Mouse (Mus musculus) c-Kit-positive CD71-positive TER-119-positive erythroid progenitor cells, embryonic 14.5 days (primary cell): ENCODE results near the gene Rapgef6.
A peak's percentile ranks its signal among the peaks of the same experiment; 100 is the strongest.
"Not testable (repeated sequence)": the region's sequence is repeated elsewhere in the genome, so short reads cannot be mapped to it uniquely, and the experiment has no call there.

Source experiments
- DNase-seq: peaks from one replicate; pipeline ENCODE4 v3.0.0-alpha.2; 2013; ENCODE audit warnings: low spot score

The Rapgef6 gene

GRCm38 (mm10) chr11:54574741-54575140, 52.1 kb downstream of the Rapgef6 start:
- no peak for DNase-seq

- DNase-seq, result no peak
Observed at GRCm38 (mm10) chr11:54592585-54592984, 69.9 kb downstream of the Rapgef6 start.

DNA sequence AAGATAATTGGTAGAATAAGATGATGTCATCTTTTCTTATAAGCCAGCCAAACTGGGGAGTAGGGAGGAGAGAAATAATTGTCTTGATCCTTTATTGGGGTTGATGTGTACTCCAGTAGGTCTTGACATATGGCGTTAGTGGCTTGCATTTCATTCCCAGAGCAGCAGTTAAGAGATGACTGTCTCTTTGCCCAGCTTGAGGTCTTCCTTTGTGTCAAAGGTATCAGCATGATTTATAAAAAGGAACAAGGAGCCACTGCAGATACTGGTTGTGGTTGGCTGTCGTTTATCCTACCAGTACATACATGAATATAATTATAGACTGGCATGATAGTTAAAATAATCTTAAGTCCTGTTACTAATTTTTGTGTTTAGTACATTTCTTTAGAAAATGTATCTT, 71.4 kb downstream of the Rapgef6 start:
- no peak for DNase-seq

DNA sequence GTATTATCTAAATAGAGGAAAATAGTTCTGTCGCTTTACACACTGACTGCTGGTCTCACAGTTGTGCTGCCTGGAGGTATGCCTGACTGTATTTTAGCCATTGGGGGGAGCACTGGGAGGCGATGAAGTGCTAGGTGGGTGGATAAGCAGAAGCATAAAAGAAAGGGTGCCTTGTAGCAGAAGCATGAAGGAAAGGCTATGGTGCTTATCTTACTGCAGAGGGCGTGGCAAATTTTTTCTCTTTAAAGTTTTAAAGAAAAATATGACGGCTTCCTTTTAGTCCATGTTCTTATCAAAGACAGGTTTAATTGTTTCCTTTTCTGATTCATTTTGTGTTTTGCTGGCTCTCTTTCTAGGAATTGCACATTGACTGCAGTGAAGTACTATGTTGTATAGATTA, 72.4 kb downstream of the Rapgef6 start:
- DNase-seq, result peak; percentile 37

DNA sequence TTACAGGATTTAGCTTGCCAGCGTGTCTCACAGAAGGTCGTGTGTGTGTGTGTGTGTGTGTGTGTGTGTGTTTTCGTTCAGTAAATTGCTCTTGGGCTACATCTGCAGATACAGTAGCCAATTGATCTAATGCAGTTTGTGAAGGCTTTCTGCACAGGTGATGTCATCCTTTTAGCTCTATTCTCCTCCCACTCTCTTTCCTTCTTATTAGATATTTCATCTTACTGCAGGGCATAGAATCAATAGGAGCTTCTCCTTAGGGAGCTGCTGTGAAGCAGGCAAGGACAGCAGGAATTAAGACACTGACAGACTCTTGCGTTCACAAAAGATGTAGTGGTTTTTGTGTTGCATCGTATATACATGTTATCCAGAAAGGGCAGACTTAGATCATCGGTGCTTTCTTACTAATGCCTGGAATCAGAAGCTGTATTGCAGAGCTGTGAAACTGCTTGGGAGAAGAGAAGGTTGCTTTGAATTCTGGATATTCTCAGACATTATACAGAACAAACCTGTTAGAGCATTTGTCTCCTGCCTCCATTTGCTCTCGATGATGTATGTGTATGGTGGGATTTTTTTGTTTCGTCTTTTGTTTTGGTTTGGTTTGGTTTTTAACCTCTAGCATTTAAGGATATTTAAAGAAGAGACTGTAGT, 73.4 kb downstream of the Rapgef6 start:
- DNase-seq, result no peak

DNA sequence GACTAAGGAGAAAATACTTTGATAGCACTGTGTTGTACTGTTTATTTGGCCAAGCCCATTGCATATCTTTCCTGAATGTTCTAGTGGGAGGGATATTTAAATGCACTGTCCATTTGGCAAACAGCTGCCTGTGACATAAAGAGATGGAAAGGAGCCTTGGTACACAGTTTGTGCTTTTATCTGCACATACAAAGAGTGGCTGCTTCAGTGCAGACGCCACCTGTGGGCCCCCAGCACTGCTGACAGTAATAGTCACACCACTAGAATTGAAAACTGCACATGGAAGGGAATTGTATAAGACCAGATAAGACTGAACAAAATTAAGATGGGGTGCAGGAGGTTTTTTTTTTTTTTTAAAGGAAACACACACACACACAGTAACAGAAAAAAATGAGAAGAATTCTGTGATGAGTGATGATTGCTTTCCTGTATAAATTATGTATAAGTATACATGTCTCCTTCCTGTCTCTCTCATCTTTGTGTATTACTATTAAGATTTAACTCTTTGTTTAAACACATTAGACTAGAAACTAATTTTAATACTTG, 75.3 kb downstream of the Rapgef6 start:
- DNase-seq, result peak; percentile 43

- no peak for DNase-seq
Observed at GRCm38 (mm10) chr11:54601121-54601520, 78.5 kb downstream of the Rapgef6 start.

DNA sequence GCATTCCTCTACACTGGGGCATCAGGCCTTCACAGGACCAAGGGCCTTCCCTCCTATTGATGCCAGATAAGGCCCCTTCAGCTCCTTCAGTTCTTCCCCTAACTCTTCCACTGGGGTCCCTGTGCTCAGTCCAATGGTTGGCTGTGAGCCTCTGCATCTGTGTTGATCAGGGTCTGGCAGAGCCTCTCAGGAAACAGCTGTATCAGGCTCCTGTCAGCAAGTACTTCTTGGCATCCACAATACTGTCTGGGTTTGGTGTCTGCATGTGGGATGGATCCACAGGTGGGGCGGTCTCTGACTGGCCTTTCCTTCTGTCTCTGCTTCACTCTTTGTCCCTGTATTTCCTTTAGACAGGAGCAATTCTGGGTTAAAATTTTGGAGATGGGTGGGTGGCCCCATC, 80.1 kb downstream of the Rapgef6 start:
- DNase-seq, result not testable (repeated sequence)

DNA sequence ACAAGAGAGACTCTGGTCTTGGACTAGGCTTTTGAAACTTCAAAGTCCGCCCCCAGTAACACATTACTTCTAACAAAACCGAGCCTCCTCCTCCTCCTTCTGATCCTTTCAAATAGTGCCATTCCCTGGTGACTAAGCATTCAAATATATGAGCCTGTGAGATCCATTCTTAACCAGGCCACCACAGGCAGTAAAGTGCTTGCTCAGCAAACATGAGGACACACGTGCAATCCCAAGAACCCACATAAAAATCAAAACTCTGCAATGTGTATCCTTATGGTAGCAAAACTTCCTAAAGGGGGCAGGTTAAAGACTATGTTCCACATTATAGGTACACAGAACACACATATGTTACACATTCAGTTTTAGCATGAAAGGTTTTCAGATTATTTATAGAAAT, 81.8 kb downstream of the Rapgef6 start:
- DNase-seq, result no peak

DNA sequence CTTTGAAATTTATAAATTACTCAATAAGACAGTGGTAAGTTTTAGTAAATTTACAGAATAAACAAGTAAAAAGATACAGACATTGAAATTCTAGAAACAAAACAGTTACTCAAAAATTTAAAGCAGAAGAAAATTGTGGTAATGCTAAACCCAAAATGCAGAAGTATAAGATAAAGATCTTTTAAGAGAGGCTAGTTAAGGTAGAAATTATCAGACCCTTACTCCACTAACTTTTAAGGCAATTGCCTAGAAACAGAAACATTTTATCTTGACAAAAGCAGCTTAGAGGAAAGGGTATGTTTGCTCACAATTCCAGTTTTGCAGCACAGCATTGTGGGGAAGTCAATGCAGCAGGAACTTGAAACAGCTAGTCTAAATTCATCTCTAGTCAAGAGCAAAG, 91.0 kb downstream of the Rapgef6 start:
- DNase-seq, result no peak

DNA sequence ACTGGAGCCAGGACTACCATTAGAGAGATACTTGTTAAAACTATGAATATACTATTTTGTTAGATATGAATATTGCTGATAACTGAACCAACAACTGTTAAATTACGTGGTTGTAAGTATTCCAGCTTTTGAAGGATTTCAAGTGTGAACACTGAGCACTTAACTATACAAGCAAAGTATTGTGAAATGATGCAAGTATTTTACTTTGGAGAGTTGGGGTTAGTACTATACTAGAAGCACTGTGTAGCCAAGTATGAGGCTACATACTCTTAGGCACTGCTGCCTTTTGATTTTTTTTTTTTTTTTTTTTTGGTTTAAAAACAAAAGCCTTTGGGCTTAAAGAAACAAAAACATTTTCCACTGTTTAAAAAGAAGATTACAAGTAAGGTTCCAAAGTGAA, 91.9 kb downstream of the Rapgef6 start:
- no peak for DNase-seq

GRCm38 (mm10) chr11:54618841-54619240, 96.2 kb downstream of the Rapgef6 start:
- no peak for DNase-seq

- DNase-seq, result no peak
Observed at GRCm38 (mm10) chr11:54621725-54622124, 99.1 kb downstream of the Rapgef6 start.

GRCm38 (mm10) chr11:54626905-54627304, 104.3 kb downstream of the Rapgef6 start:
- no peak for DNase-seq

- DNase-seq, result no peak
Observed at GRCm38 (mm10) chr11:54646420-54646819, 123.8 kb downstream of the Rapgef6 start.

DNA sequence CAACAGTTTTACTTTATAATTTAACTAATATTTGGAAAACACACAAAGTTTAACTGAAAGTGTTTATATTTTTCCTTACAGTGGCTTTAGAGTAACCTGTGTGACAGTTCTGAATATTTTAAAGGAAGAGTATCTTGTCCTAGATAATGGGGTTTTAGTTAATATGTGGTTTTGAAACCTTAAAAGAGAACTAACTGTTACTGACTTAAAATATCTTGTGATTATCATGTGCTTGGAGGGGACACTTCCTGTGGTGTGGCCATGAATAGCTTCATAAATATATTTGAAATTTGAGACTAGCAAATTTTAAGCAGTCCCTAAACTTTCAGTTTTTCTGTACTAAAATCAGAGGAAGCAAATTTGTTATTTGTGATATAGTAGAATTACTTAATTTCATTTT, 125.9 kb downstream of the Rapgef6 start:
- DNase-seq, result no peak

GRCm38 (mm10) chr11:54655420-54655819, 132.8 kb downstream of the Rapgef6 start:
- no peak for DNase-seq

DNA sequence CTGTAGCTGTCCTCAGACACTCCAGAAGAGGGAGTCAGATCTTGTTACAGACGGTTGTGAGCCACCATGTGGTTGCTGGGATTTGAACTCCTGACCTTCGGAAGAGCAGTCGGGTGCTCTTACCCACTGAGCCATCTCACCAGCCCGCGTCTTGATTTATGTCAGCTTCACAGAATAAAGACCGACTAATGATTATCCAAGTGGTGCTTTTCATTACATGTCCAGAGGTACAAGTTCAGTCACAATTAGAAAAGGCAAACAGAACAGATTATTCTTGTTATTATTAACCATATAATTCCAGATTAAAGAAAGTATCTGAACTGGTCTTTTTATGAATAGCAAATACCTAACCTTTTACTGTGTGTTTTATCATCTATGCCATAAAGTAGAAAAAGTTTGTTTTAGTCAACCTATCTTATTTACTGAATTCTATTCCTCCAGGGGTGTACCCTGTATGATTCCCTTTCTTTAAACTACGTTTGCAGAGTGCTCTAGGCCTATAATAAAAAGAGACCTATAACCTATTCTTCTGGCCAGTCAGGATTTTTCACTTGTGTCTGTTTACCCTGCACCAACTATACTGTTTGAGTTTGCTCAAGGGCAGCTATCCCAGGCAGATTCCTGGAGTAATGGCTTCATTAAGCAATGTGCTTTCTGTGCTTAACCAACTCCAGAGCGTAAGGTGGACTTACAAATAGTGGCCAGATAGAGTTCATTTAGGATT, 151.1 kb downstream of the Rapgef6 start:
- no peak for DNase-seq

- no peak for DNase-seq
Observed at GRCm38 (mm10) chr11:54675792-54676489, 153.3 kb downstream of the Rapgef6 start.

- no peak for DNase-seq
Observed at GRCm38 (mm10) chr11:54679141-54679540, 156.5 kb downstream of the Rapgef6 start.

- DNase-seq, result no peak
Observed at GRCm38 (mm10) chr11:54684831-54685230, 162.2 kb downstream of the Rapgef6 start.

DNA sequence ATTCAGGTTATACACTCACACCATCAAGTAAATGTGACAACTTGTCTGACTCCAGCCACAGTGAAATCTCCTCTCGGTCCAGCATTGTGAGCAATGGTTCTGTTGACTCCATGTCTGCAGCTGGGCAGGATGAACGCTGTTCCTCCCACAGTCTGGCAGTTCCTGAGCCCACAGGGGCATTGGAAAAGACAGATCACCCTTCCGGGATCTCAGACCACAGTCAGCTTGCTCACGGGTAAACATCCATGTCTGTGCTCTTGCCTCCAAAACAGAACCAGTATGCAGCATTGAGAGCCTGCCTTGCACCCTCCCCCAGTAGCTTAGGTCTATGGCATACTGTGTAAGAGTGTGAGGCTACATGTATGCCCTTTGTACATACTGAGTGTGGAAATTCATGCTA, 167.5 kb downstream of the Rapgef6 start:
- no peak for DNase-seq

- no peak for DNase-seq
Observed at GRCm38 (mm10) chr11:54691179-54691578, 168.5 kb downstream of the Rapgef6 start.
